Mouse (Mus musculus): Measurements from ENCODE around the gene Nfkbib. TPM values are rescaled to one million over a fixed set of nuclear protein-coding genes. Genes with fewer than 3 reads are reported as not detected.

The Nfkbib gene
- polyA plus RNA-seq, 1 experiment from 2014 or later, result 44.5 TPM

DNA sequence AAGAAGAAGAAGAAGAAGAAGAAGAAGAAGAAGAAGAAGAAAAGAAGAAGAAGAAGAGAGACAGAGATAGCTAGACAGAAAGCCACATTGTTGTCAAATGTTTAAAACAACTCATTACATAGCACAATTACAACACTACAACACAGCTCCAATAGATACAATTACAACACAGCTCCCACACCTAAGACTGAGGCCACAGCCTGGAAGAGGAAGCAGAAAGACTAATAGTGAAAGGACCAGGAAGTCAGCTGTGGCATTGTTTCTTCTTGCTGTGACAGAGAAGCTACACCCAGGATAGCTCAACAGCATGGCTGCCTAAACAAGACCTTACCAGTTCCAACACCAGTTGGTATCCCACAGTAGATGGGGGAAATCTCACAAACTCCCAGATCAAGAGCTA is 57.9 kb downstream of the Nfkbib start:
- Histone ChIP-seq H3K27ac (replicated peaks) (no peak overlapping the region), H3K4me1 (no peaks in the 10 kb centered on the region), H3K9ac (replicated peaks) (no peak overlapping the region), H3K9me3 (no peaks in the 10 kb centered on the region), H3K27me3 (no peaks in the 10 kb centered on the region), H3K4me3 (no peak overlapping the region), H3K36me3 (no peaks in the 10 kb centered on the region), H3K4me2 (replicated peaks) (no peak overlapping the region)
- no peak for ATAC-seq (ENCODE audit: low FRiP score, low read depth)

Other genes with a start within 250 kb of the Nfkbib start
- not detected in 2 replicates for gene Ifnl3, start 244.7 kb downstream of the Nfkbib start, polyA plus RNA-seq (2016; fragmentation: Nextera tagmentation; extraction: Ambion mirVana)
- gene Sycn, start 226.6 kb downstream of the Nfkbib start, polyA plus RNA-seq (2016; fragmentation: Nextera tagmentation; extraction: Ambion mirVana), result not detected in 2 replicates
- not detected in 2 replicates for gene Nccrp1, start 220.3 kb downstream of the Nfkbib start, polyA plus RNA-seq (2016; fragmentation: Nextera tagmentation; extraction: Ambion mirVana)
- gene Samd4b, start 169.4 kb downstream of the Nfkbib start, polyA plus RNA-seq (2016; fragmentation: Nextera tagmentation; extraction: Ambion mirVana), result 34.1 and 34.8 TPM in 2 replicates
- 40.4 and 43.5 TPM in 2 replicates for gene Pak4, start 169.3 kb downstream of the Nfkbib start, polyA plus RNA-seq (2016; fragmentation: Nextera tagmentation; extraction: Ambion mirVana)
- gene Acp7, start 136.2 kb downstream of the Nfkbib start, polyA plus RNA-seq (2016; fragmentation: Nextera tagmentation; extraction: Ambion mirVana), result not detected in 2 replicates
- gene Fbxo27, start 74.7 kb downstream of the Nfkbib start, polyA plus RNA-seq (2016; fragmentation: Nextera tagmentation; extraction: Ambion mirVana), result 4.9 and 5.3 TPM in 2 replicates
- gene Fbxo17, start 50.7 kb downstream of the Nfkbib start, polyA plus RNA-seq (2016; fragmentation: Nextera tagmentation; extraction: Ambion mirVana), result 6.7 and 7.2 TPM in 2 replicates
- 117 and 120 TPM in 2 replicates for gene Mrps12, start 25.7 kb downstream of the Nfkbib start, polyA plus RNA-seq (2016; fragmentation: Nextera tagmentation; extraction: Ambion mirVana)
- gene Sars2, start 25.5 kb downstream of the Nfkbib start, polyA plus RNA-seq (2016; fragmentation: Nextera tagmentation; extraction: Ambion mirVana), result 30.7 and 30.9 TPM in 2 replicates
- gene Ccer2, start 11.3 kb downstream of the Nfkbib start, polyA plus RNA-seq (2016; fragmentation: Nextera tagmentation; extraction: Ambion mirVana), result not detected in 2 replicates
- gene Sirt2, start 777 bp downstream of the Nfkbib start, polyA plus RNA-seq (2016; fragmentation: Nextera tagmentation; extraction: Ambion mirVana), result 78.5 and 80.6 TPM in 2 replicates
- 1.7 and 2.8 TPM in 2 replicates for gene Rinl, start 21.5 kb upstream of the Nfkbib start, polyA plus RNA-seq (2016; fragmentation: Nextera tagmentation; extraction: Ambion mirVana)
- gene Hnrnpl, start 41.0 kb upstream of the Nfkbib start, polyA plus RNA-seq (2016; fragmentation: Nextera tagmentation; extraction: Ambion mirVana), result 323 and 357 TPM in 2 replicates
- 71.4 and 77.2 TPM in 2 replicates for gene Ech1, start 57.7 kb upstream of the Nfkbib start, polyA plus RNA-seq (2016; fragmentation: Nextera tagmentation; extraction: Ambion mirVana)
- 3.2 and 3.5 TPM in 2 replicates for gene Lgals4, start 66.3 kb upstream of the Nfkbib start, polyA plus RNA-seq (2016; fragmentation: Nextera tagmentation; extraction: Ambion mirVana)
- 2.6 and 3.1 TPM in 2 replicates for gene Lgals7, start 96.3 kb upstream of the Nfkbib start, polyA plus RNA-seq (2016; fragmentation: Nextera tagmentation; extraction: Ambion mirVana)
- gene Capn12, start 113.9 kb upstream of the Nfkbib start, polyA plus RNA-seq (2016; fragmentation: Nextera tagmentation; extraction: Ambion mirVana), result 0.20 and 0.39 TPM in 2 replicates
- 162 and 175 TPM in 2 replicates for gene Actn4, start 194.8 kb upstream of the Nfkbib start, polyA plus RNA-seq (2016; fragmentation: Nextera tagmentation; extraction: Ambion mirVana)
- 324 and 335 TPM in 2 replicates for gene Eif3k, start 214.4 kb upstream of the Nfkbib start, polyA plus RNA-seq (2016; fragmentation: Nextera tagmentation; extraction: Ambion mirVana)
- gene Map4k1, start 214.5 kb upstream of the Nfkbib start, polyA plus RNA-seq (2016; fragmentation: Nextera tagmentation; extraction: Ambion mirVana), result 5.4 and 6.2 TPM in 2 replicates